Mouse (Mus musculus) MEL (cell line): ENCODE data around the gene Agr2. TPM values are rescaled to one million over a fixed set of nuclear protein-coding genes. Genes with fewer than 3 reads are reported as not detected.

Experiments
- DNase-seq: peaks from one replicate; pipeline ENCODE4 v3.0.0; 2011; ENCODE audit warnings: low read depth, low spot score
- H3K27ac ChIP-seq: 2 replicates; pipeline ENCODE4 v1.5.1; 2012; ENCODE audit warnings: low read depth, mild to moderate bottlenecking, control low read depth, low read length, moderate library complexity; ENCODE audit not compliant: control insufficient read depth
- H3K27me3 ChIP-seq, 2 experiments: fragments of 150-350 bp in 1 of 2; sonication (generic) in 1 of 2; 2 replicates each; pipeline ENCODE4 v1.6.1; 2012; ENCODE audit warnings: low read length in 2 of 2, mild to moderate bottlenecking in 2 of 2, improper control_type of control experiment in 1 of 2, moderate library complexity in 1 of 2; ENCODE audit not compliant: insufficient read depth in 2 of 2, control insufficient read depth in 1 of 2
- H3K36me3 ChIP-seq, 2 experiments: 2 replicates each; pipeline ENCODE4 v1.6.1; 2012 to 2014; ENCODE audit warnings: low read length in 2 of 2, improper control_type of control experiment in 1 of 2, inconsistent platforms in 1 of 2, mild to moderate bottlenecking in 1 of 2; ENCODE audit not compliant: insufficient read depth in 2 of 2, control insufficient read depth in 1 of 2
- H3K4me1 ChIP-seq, 2 experiments: fragments of 150-350 bp in 1 of 2; sonication (generic) in 1 of 2; 2 replicates each; pipeline ENCODE4 v1.6.1; 2012; ENCODE audit warnings: low read length in 2 of 2, improper control_type of control experiment in 1 of 2, mild to moderate bottlenecking in 1 of 2; ENCODE audit not compliant: insufficient read depth in 2 of 2, control insufficient read depth in 1 of 2
- H3K4me3 ChIP-seq, 2 experiments: fragments of 150-350 bp in 1 of 2; sonication (generic) in 1 of 2; 2 replicates each; pipeline ENCODE4 v1.5.1; 2012; ENCODE audit warnings: low read depth in 2 of 2, low read length in 2 of 2, mild to moderate bottlenecking in 2 of 2, moderate library complexity in 2 of 2, control low read depth in 1 of 2, improper control_type of control experiment in 1 of 2; ENCODE audit not compliant: control insufficient read depth in 1 of 2, insufficient read depth in 1 of 2
- H3K79me2 ChIP-seq: 2 replicates; pipeline ENCODE4 v1.6.1; 2012; ENCODE audit warnings: mild to moderate bottlenecking, low read length, moderate library complexity; ENCODE audit not compliant: control insufficient read depth, poor library complexity, insufficient read depth
- H3K9ac ChIP-seq: 2 replicates; pipeline ENCODE4 v1.6.1; 2012; ENCODE audit warnings: low read depth, mild to moderate bottlenecking, control low read depth, low read length, moderate library complexity; ENCODE audit not compliant: control insufficient read depth, poor library complexity, severe bottlenecking
- H3K9me3 ChIP-seq: fragments of 150-350 bp; sonication (generic); replicated peaks from 2 replicates; pipeline ENCODE4 v1.6.1; 2012; ENCODE audit warnings: mild to moderate bottlenecking, low read length, improper control_type of control experiment, moderate library complexity; ENCODE audit not compliant: insufficient read depth
- CTCF ChIP-seq, 3 experiments: IDR thresholded peaks in 2 of 3; conservative IDR thresholded peaks in 1 of 3; 2 replicates each; pipeline ENCODE4 v1.5.1; 2011 to 2012; ENCODE audit warnings: low read length in 3 of 3, low read depth in 2 of 3, mild to moderate bottlenecking in 2 of 3, improper control_type of control experiment in 1 of 3, inconsistent platforms in 1 of 3, mixed read lengths in 1 of 3, moderate library complexity in 1 of 3; ENCODE audit not compliant: control insufficient read depth in 1 of 3, insufficient read depth in 1 of 3, poor library complexity in 1 of 3, severe bottlenecking in 1 of 3
- E2F4 ChIP-seq: IDR thresholded peaks from 2 replicates; pipeline ENCODE4 v1.6.1; 2011; ENCODE audit warnings: low read depth, low read length, improper control_type of control experiment, borderline replicate concordance
- ELF1 ChIP-seq: IDR thresholded peaks from 2 replicates; pipeline ENCODE4 v1.6.1; 2014; ENCODE audit warnings: low read depth, mild to moderate bottlenecking, inconsistent platforms, low read length, improper control_type of control experiment, moderate library complexity
- EP300 ChIP-seq, 2 experiments: IDR thresholded peaks; 2 replicates each; pipeline ENCODE4 v1.6.1; 2011; ENCODE audit warnings: improper control_type of control experiment in 2 of 2, low read length in 2 of 2, low read depth in 1 of 2, mild to moderate bottlenecking in 1 of 2
- ETS1 ChIP-seq: IDR thresholded peaks from 2 replicates; pipeline ENCODE4 v1.6.1; 2012; ENCODE audit warnings: low read depth, mild to moderate bottlenecking, inconsistent platforms, low read length, improper control_type of control experiment, moderate library complexity
- GABPA ChIP-seq: IDR thresholded peaks from 2 replicates; pipeline ENCODE4 v1.6.1; 2012; ENCODE audit warnings: low read depth, mild to moderate bottlenecking, inconsistent platforms, low read length, improper control_type of control experiment, moderate library complexity
- HCFC1 ChIP-seq: IDR thresholded peaks from 2 replicates; pipeline ENCODE4 v1.6.1; 2012; ENCODE audit warnings: low read depth, mild to moderate bottlenecking, inconsistent platforms, low read length, improper control_type of control experiment, moderate library complexity
- JUND ChIP-seq: IDR thresholded peaks from 2 replicates; pipeline ENCODE4 v1.6.1; 2011; ENCODE audit warnings: low read depth, mild to moderate bottlenecking, improper control_type of control experiment, low read length
- MAFK ChIP-seq: IDR thresholded peaks from 2 replicates; pipeline ENCODE4 v1.6.1; 2011; ENCODE audit warnings: low read depth, mild to moderate bottlenecking, low read length, improper control_type of control experiment, borderline replicate concordance
- NRF1 ChIP-seq: IDR thresholded peaks from 2 replicates; pipeline ENCODE4 v1.6.1; 2014; ENCODE audit warnings: low read depth, mild to moderate bottlenecking, inconsistent platforms, low read length, improper control_type of control experiment, moderate library complexity; ENCODE audit not compliant: poor library complexity, insufficient read depth, severe bottlenecking
- POLR2A ChIP-seq, 2 experiments: IDR thresholded peaks; 2 replicates each; pipeline ENCODE4 v1.6.1; 2011 to 2012; ENCODE audit warnings: low read length in 2 of 2, mild to moderate bottlenecking in 2 of 2, control low read depth in 1 of 2, improper control_type of control experiment in 1 of 2, low read depth in 1 of 2, moderate library complexity in 1 of 2; ENCODE audit not compliant: control insufficient read depth in 1 of 2, insufficient read depth in 1 of 2, poor library complexity in 1 of 2
- POLR2AphosphoS2 ChIP-seq: IDR thresholded peaks from 2 replicates; pipeline ENCODE4 v1.6.1; 2011; ENCODE audit warnings: low read length, improper control_type of control experiment
- POLR2AphosphoS5 ChIP-seq: IDR thresholded peaks from 2 replicates; pipeline ENCODE4 v1.6.1; 2012; ENCODE audit warnings: low read depth, borderline replicate concordance, mild to moderate bottlenecking, inconsistent platforms, low read length, moderate library complexity, mixed read lengths
- RAD21 ChIP-seq: IDR thresholded peaks from 2 replicates; pipeline ENCODE4 v1.6.1; 2011; ENCODE audit warnings: mild to moderate bottlenecking, low read depth, low read length, improper control_type of control experiment
- SMC3 ChIP-seq: IDR thresholded peaks from 2 replicates; pipeline ENCODE4 v1.6.1; 2011; ENCODE audit warnings: low read depth, low read length, improper control_type of control experiment
- TAL1 ChIP-seq: IDR thresholded peaks from 2 replicates; pipeline ENCODE4 v1.6.1; 2012; ENCODE audit warnings: mild to moderate bottlenecking, inconsistent platforms, low read length, moderate library complexity, mixed read lengths
- TBP ChIP-seq: IDR thresholded peaks from 2 replicates; pipeline ENCODE4 v1.8.0; 2011; ENCODE audit warnings: low read depth, low read length, improper control_type of control experiment
- UBTF ChIP-seq: IDR thresholded peaks from 2 replicates; pipeline ENCODE4 v1.6.1; 2012; ENCODE audit warnings: low read depth, mild to moderate bottlenecking, inconsistent platforms, low read length, improper control_type of control experiment, moderate library complexity, borderline replicate concordance; ENCODE audit not compliant: insufficient read depth
- USF1 ChIP-seq: IDR thresholded peaks from 2 replicates; pipeline ENCODE4 v1.6.1; 2014; ENCODE audit warnings: low read depth, mild to moderate bottlenecking, inconsistent platforms, low read length, improper control_type of control experiment, moderate library complexity
- USF2 ChIP-seq, 2 experiments: IDR thresholded peaks; 2 replicates each; pipeline ENCODE4 v1.6.1; 2011 to 2012; ENCODE audit warnings: improper control_type of control experiment in 2 of 2, low read length in 2 of 2, borderline replicate concordance in 1 of 2, inconsistent platforms in 1 of 2, low read depth in 1 of 2, mild to moderate bottlenecking in 1 of 2; ENCODE audit not compliant: insufficient read depth in 1 of 2
- ZC3H11A ChIP-seq: IDR thresholded peaks from 2 replicates; pipeline ENCODE4 v1.6.1; 2012; ENCODE audit warnings: low read depth, mild to moderate bottlenecking, inconsistent platforms, low read length, improper control_type of control experiment
- ZKSCAN1 ChIP-seq: IDR thresholded peaks from 2 replicates; pipeline ENCODE4 v1.6.1; 2012; ENCODE audit warnings: low read depth, mild to moderate bottlenecking, inconsistent platforms, low read length, improper control_type of control experiment, moderate library complexity
- ZMIZ1 ChIP-seq: IDR thresholded peaks from 2 replicates; pipeline ENCODE4 v1.6.1; 2012; ENCODE audit warnings: low read depth, mild to moderate bottlenecking, inconsistent platforms, low read length, improper control_type of control experiment, moderate library complexity
- ZNF384 ChIP-seq: IDR thresholded peaks from 2 replicates; pipeline ENCODE4 v1.6.1; 2012; ENCODE audit warnings: low read depth, mild to moderate bottlenecking, inconsistent platforms, low read length, improper control_type of control experiment
- polyA plus RNA-seq, 2 experiments: library from polyadenylated mRNA; stranded (reverse) in 1 of 2; unstranded in 1 of 2; fragments of >175 nt in 1 of 2; fragments of >200 nt in 1 of 2; gene quantifications; 2 replicates each; pipeline versions ENCODE4 v1.2.1 to v1.2.4; 2012; ENCODE audit warnings: low replicate concordance in 2 of 2, low read depth in 1 of 2; ENCODE audit not compliant: insufficient read length in 2 of 2, insufficient read depth in 1 of 2, missing spikeins in 1 of 2
- total RNA-seq: library from RNA; depleted of rRNA; stranded (reverse); fragments of 300-350 nt; gene quantifications from 2 replicates; pipeline ENCODE4 v1.2.3, GENCODE M21; 2012

Agr2 gene
- total and polyA plus RNA-seq, 3 experiments: not detected

DNA sequence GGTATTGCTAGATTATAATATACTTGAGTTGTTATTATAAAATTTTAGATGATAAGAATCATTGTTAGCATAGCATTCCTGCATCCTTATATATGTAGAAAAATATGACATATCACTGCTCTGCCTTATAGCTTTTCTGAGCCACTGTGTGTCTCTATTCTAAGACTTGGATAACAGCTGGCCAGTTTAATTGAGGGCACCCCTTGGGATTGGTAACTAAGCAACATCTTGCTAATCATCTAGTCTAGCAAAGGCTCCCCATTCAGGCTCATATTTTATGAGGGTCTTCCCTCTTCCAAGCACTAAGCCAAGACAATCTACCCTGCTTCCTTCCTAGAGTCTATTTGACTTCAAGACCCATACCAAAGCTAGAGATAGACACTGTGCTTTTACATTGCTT is 1.4 kb downstream of the Agr2 start:
- H3K36me3 ChIP-seq: 0 out of 4 replicates have a peak, but pooled peaks cover 0 to 2% of the 10 kb centered on the region in 2 experiments
- TF ChIP-seq HCFC1 (no peak), ZC3H11A (no peak), ZNF384 (no peak), ETS1 (no peak), GABPA (no peak), ZMIZ1 (no peak), POLR2A (IDR thresholded peaks at IDR 0.05; ENCODE audit: control insufficient read depth in 1 of 2, insufficient read depth in 1 of 2, low read depth in 1 of 2, low read length in 2 of 2, poor library complexity in 1 of 2) (no peak), POLR2AphosphoS2 (no peak), ZKSCAN1 (no peak), TAL1 (no peak), UBTF (no peak), JUND (no peak), USF2 (IDR thresholded peaks at IDR 0.05; ENCODE audit: borderline replicate concordance in 1 of 2, insufficient read depth in 1 of 2, low read depth in 1 of 2, low read length in 2 of 2) (no peak), TBP (no peak)
- TF ChIP-seq, all 39 proteins: peak for 0
- H3K79me2 ChIP-seq: no peaks in the 10 kb centered on the region
- H3K4me3 ChIP-seq: no peak overlapping the region
- H3K27ac ChIP-seq: no peak overlapping the region
- no peaks in the 10 kb centered on the region for H3K4me1 ChIP-seq
- DNase-seq: no peak
- H3K27me3 ChIP-seq: no peaks in the 10 kb centered on the region; a peak in 1 of 4 replicates
- no peak overlapping the region for H3K9ac ChIP-seq
- H3K9me3 ChIP-seq: no peaks in the 10 kb centered on the region

DNA sequence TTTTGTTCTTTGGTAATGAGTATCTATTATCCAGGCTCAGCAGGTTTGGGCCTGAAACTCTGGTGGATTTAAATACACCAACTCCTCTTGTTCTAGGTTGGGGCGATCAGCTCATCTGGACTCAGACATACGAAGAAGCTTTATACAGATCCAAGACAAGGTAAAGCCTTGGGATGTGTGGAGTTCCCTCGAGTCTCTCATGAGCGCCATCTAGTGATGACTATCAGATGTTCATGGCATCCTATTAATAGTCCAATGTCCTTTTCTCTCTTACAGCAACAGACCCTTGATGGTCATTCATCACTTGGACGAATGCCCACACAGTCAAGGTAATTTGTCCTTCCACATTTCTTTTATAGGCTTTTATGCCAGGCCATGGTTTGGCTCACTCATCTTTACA is 3.1 kb downstream of the Agr2 start:
- TF ChIP-seq SMC3 (peak; percentile 76), NRF1 (no peak), RAD21 (peak; percentile 53), MAFK (no peak), ELF1 (no peak), TAL1 (no peak), EP300 (IDR thresholded peaks at IDR 0.05; ENCODE audit: low read depth in 1 of 2, low read length in 2 of 2) (no peak), POLR2AphosphoS5 (no peak), USF1 (no peak), E2F4 (no peak), CTCF (IDR thresholded peaks at IDR 0.05 in 2 of 3, conservative IDR thresholded peaks at IDR 0.05 in 1 of 3; ENCODE audit: control insufficient read depth in 1 of 3, insufficient read depth in 1 of 3, low read depth in 2 of 3, low read length in 3 of 3, poor library complexity in 1 of 3, severe bottlenecking in 1 of 3) (peak; percentile 42 to 76 (median 76)), POLR2A (IDR thresholded peaks at IDR 0.05; ENCODE audit: control insufficient read depth in 1 of 2, insufficient read depth in 1 of 2, low read depth in 1 of 2, low read length in 2 of 2, poor library complexity in 1 of 2) (no peak), ZC3H11A (peak; percentile 48; the same call in 1 of the 2 replicates)
- H3K27me3 ChIP-seq: no peaks in the 10 kb centered on the region
- H3K9ac ChIP-seq: no peak overlapping the region
- H3K9me3 ChIP-seq: no peaks in the 10 kb centered on the region
- H3K27ac ChIP-seq: no peak overlapping the region
- no peak overlapping the region for H3K4me3 ChIP-seq
- no peaks in the 10 kb centered on the region for H3K79me2 ChIP-seq
- H3K4me1 ChIP-seq: peaks cover 0 to 2% of the 10 kb centered on the region in 2 experiments; a peak in 1 of 4 replicates
- peaks cover 0 to 3% of the 10 kb centered on the region in 2 experiments; a peak in 1 of 4 replicates for H3K36me3 ChIP-seq
- DNase-seq: peak; percentile 67
